Mouse (Mus musculus): ENCODE measurements around the gene B9d2. TPM values are rescaled to one million over a fixed set of nuclear protein-coding genes. Genes with fewer than 3 reads are reported as not detected.

B9d2 gene
- not detected for polyA plus RNA-seq (2014; fragmentation: Illumina TruSeq; extraction: RNeasy Lipid Tissue Mini Kit (QIAGEN cat#74804); ENCODE audit: low read depth, low replicate concordance)

DNA sequence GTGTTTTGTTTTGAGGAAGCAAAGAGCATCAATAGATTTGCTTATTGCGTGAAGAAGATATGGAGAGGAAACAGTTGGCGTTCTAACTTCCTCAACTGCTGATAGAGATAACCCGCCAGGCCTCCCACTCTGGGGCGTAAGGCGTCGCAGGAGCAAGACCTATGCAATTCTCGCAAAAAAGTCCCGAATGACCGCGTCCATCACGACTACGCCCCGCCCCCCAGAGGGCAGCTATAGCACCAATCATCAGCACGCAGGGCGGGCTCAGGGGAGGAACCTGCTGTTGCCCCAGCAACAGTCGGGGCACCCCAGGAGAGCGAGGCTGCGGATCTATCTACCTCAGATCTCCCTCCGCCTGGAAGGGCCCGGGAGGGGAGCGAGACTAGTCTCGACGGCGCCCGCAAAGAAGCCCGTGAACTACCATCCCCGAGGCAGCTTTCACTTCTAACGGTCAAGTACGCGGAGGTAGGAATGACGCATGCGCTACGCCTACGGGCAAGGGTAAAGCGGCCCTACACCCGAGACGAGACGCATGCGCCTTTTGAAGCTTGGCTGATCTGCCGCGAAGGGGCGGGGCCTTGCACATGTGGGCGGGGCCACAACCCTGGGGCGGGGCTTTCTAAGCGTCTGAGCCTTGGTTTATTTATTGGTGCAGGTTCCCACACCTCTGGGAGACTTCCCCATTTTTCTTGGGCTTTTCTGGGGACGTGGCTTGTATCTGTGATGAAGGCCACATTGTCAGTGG, at the start of gene B9d2:
B9d2 (plus strand) TSS at position 267 of the 745 bp plus-strand sequence.

DNA sequence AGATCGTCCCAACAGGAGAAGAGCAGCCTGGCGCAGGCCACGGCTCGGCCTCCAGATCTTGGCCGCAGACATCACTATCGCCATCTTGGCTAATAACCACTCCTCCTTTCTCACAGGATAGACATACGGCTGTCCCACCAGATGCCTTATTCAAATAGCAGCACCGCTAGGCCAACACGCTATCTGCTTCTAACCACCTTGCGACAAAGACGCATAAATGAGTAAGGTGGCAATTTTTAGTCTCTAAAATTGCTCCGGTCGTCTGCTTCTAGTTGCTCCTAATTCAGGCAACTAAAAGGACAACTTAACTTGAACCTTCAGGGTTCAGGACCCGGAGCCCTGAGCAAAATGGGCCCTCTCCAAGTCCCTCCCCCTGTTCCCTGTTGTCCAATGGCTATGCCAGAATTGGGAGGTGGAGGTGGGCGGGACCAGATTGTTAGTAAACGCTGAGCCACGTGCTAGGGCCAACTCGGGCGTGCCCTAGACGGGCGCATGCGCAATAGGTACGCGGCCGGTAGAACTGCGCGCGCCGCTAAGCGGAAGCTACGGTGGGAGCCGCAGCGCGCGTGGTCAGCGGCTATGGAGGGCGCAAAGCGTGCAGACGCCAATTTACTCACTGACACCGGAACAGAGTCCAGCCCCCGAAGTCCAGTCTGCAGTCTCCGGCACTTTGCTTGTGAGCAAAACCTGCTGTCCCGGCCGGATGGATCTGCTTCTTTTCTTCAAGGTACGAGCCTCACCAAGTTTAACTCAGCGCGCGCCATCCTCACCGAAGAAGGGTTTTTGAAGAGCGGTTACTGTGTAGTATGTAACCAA, 21.7 kb upstream of the B9d2 start, which contains the start of the genes Bckdha and Exosc5:
Bckdha (minus strand) TSS at position 325 of the 816 bp plus-strand sequence.
Exosc5 (plus strand) TSS at position 508 of the 816 bp plus-strand sequence.

GRCm38 (mm10) chr7:25674719-25675300, 5.8 kb upstream of the B9d2 start, which contains the start of gene Tmem91:
TSS of gene Tmem91 (minus strand) at chr7:25675166.

DNA sequence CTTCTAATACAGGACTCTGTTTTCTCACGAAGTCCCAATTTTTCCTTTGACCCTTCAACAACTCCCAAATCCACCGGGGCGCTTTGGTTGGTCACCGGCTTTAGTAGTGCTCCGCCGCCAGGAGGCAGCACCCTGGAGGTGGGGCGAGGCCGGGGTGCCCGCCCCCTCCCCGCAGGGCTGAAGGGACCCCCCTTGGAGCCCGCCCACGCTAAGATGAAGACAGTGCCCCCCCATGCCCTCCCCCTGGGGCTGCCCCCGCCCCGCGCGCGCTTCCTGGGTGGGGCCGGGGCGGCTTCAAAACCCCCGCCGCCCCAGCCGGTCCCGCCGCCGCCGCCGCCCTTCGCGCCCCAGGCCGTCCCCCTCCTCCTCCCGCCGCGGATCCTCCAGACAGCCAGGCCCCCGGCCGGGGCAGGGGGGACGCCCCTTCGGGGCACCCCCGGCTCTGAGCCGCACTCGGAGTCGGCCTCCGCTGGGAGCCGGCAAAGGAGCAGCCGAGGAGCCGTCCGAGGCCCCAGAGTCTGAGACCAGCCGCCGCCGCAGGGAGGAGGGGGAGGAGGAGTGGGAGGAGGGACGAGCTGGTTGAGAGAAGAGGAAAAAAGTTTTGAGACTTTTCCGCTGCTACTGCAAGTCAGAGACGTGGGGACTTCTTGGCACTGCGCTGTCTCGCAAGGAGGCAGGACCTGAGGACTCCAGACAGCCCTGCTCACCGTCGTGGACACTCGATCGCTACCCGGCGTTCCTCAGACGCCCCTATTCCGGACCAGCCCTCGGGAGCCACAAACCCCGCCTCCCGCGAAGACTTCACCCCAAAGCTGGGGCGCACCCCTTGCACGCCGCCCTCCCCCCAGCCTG, 6.3 kb downstream of the B9d2 start, which contains the start of gene Tgfb1:
Tgfb1 (plus strand) TSS at position 323 of the 852 bp plus-strand sequence.

DNA sequence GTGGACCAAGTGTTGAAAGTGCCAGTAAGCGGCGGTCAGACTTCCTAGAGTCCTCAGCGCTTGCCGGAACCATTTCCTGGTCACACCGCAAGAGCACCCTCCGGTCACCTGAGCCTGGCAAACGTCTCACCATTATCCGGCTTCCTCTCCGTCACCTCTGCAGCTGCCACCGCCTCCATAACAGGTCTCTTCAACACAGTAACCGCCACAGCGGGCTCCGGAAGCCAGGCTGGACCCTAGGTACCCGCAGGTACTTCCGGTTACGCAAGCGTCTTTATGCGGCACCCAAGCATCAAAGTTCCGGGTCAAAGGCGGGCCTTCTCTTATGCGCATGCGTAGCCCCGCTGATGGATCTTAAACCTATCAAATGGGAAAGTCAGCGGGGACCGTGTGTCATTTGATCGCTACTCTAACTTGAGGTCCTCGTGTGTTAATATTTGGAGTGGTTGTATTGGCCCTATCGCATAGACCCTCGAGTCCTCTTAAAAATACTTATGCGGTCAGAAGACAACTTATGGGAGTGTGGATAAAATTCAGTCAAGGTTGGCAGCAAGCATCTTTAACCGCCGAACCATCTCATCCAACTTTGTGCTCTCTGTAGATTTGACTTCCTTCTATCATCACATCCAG, 38.3 kb downstream of the B9d2 start, which contains the start of gene Ccdc97:
Ccdc97 (minus strand) TSS at position 301 of the 630 bp plus-strand sequence.

Other genes with a start within 250 kb of the B9d2 start
- 69.6 TPM for gene Ceacam1, start 203.2 kb upstream of the B9d2 start, polyA plus RNA-seq (2014; fragmentation: Illumina TruSeq; extraction: RNeasy Lipid Tissue Mini Kit (QIAGEN cat#74804); ENCODE audit: low read depth, low replicate concordance)
- not detected for gene Ceacam2, start 140.9 kb upstream of the B9d2 start, polyA plus RNA-seq (2014; fragmentation: Illumina TruSeq; extraction: RNeasy Lipid Tissue Mini Kit (QIAGEN cat#74804); ENCODE audit: low read depth, low replicate concordance)
- not detected for gene Erich4, start 64.9 kb upstream of the B9d2 start, polyA plus RNA-seq (2014; fragmentation: Illumina TruSeq; extraction: RNeasy Lipid Tissue Mini Kit (QIAGEN cat#74804); ENCODE audit: low read depth, low replicate concordance)
- gene Dmac2, start 61.4 kb upstream of the B9d2 start, polyA plus RNA-seq (2014; fragmentation: Illumina TruSeq; extraction: RNeasy Lipid Tissue Mini Kit (QIAGEN cat#74804); ENCODE audit: low read depth, low replicate concordance), result 10.8 TPM
- not detected for gene B3gnt8, start 54.1 kb upstream of the B9d2 start, polyA plus RNA-seq (2014; fragmentation: Illumina TruSeq; extraction: RNeasy Lipid Tissue Mini Kit (QIAGEN cat#74804); ENCODE audit: low read depth, low replicate concordance)
- not detected for gene Bckdha, start 21.8 kb upstream of the B9d2 start, polyA plus RNA-seq (2014; fragmentation: Illumina TruSeq; extraction: RNeasy Lipid Tissue Mini Kit (QIAGEN cat#74804); ENCODE audit: low read depth, low replicate concordance)
- gene Exosc5, start 21.6 kb upstream of the B9d2 start, polyA plus RNA-seq (2014; fragmentation: Illumina TruSeq; extraction: RNeasy Lipid Tissue Mini Kit (QIAGEN cat#74804); ENCODE audit: low read depth, low replicate concordance), result 0.29 TPM
- not detected for gene Tmem91, start 5.6 kb upstream of the B9d2 start, polyA plus RNA-seq (2014; fragmentation: Illumina TruSeq; extraction: RNeasy Lipid Tissue Mini Kit (QIAGEN cat#74804); ENCODE audit: low read depth, low replicate concordance)
- 3.4 TPM for gene Tgfb1, start 6.2 kb downstream of the B9d2 start, polyA plus RNA-seq (2014; fragmentation: Illumina TruSeq; extraction: RNeasy Lipid Tissue Mini Kit (QIAGEN cat#74804); ENCODE audit: low read depth, low replicate concordance)
- gene Ccdc97, start 38.3 kb downstream of the B9d2 start, polyA plus RNA-seq (2014; fragmentation: Illumina TruSeq; extraction: RNeasy Lipid Tissue Mini Kit (QIAGEN cat#74804); ENCODE audit: low read depth, low replicate concordance), result 2.7 TPM
- 34.8 TPM for gene Hnrnpul1, start 74.0 kb downstream of the B9d2 start, polyA plus RNA-seq (2014; fragmentation: Illumina TruSeq; extraction: RNeasy Lipid Tissue Mini Kit (QIAGEN cat#74804); ENCODE audit: low read depth, low replicate concordance)
- gene Axl, start 107.9 kb downstream of the B9d2 start, polyA plus RNA-seq (2014; fragmentation: Illumina TruSeq; extraction: RNeasy Lipid Tissue Mini Kit (QIAGEN cat#74804); ENCODE audit: low read depth, low replicate concordance), result 26.1 TPM
- gene Cyp2s1, start 136.1 kb downstream of the B9d2 start, polyA plus RNA-seq (2014; fragmentation: Illumina TruSeq; extraction: RNeasy Lipid Tissue Mini Kit (QIAGEN cat#74804); ENCODE audit: low read depth, low replicate concordance), result 0.17 TPM
- gene Cyp2b10, start 216.8 kb downstream of the B9d2 start, polyA plus RNA-seq (2014; fragmentation: Illumina TruSeq; extraction: RNeasy Lipid Tissue Mini Kit (QIAGEN cat#74804); ENCODE audit: low read depth, low replicate concordance), result 4.7 TPM